Mouse (Mus musculus) heart, embryonic 14.5 days (tissue): ENCODE measurements around the gene Cmtm1. TPM values are rescaled to one million over a fixed set of nuclear protein-coding genes. Genes with fewer than 3 reads are reported as not detected.
"Not testable (repeated sequence)": the region's sequence is repeated elsewhere in the genome, so short reads cannot be mapped to it uniquely, and the experiment has no call there.

Source experiments
- ATAC-seq: fragments of 200-750 bp; cut with Nextera tagmentation; 2 replicates; pipeline ENCODE4 v1.8.0; 2017; ENCODE audit warnings: low read depth, moderate TSS enrichment; ENCODE audit not compliant: insufficient number of reproducible peaks, insufficient read depth, low FRiP score
- H3K27ac ChIP-seq, 2 experiments: fragments of 200-500 bp in 1 of 2; fragments of 300-500 bp in 1 of 2; sonication (generic) in 1 of 2; replicated peaks in 1 of 2; 2 replicates each; pipeline ENCODE4 v1.5.1; 2012 to 2014; ENCODE audit warnings: low read depth in 2 of 2, low read length in 2 of 2, control low read depth in 1 of 2, mild to moderate bottlenecking in 1 of 2, mixed read lengths in 1 of 2; ENCODE audit not compliant: control insufficient read depth in 1 of 2, insufficient read depth in 1 of 2
- H3K27me3 ChIP-seq: fragments of 300-500 bp; sonication (generic); 2 replicates; pipeline ENCODE4 v1.6.1; 2014; ENCODE audit warnings: mild to moderate bottlenecking, low read length, control low read depth; ENCODE audit not compliant: control insufficient read depth, insufficient read depth
- H3K36me3 ChIP-seq: fragments of 300-500 bp; sonication (generic); 2 replicates; pipeline ENCODE4 v1.6.1; 2014; ENCODE audit warnings: mild to moderate bottlenecking, control low read depth, low read length, mixed read lengths; ENCODE audit not compliant: control insufficient read depth, insufficient read depth
- H3K4me1 ChIP-seq, 2 experiments: fragments of 200-500 bp in 1 of 2; fragments of 300-500 bp in 1 of 2; sonication (generic) in 1 of 2; 2 replicates each; pipeline ENCODE4 v1.6.1; 2012 to 2014; ENCODE audit warnings: low read length in 2 of 2, control low read depth in 1 of 2, mixed read lengths in 1 of 2; ENCODE audit not compliant: control insufficient read depth in 2 of 2, insufficient read depth in 2 of 2
- H3K4me2 ChIP-seq: fragments of 300-500 bp; sonication (generic); 2 replicates; pipeline ENCODE4 v1.6.1; 2014; ENCODE audit warnings: mild to moderate bottlenecking, low read length
- H3K4me3 ChIP-seq, 2 experiments: fragments of 200-500 bp in 1 of 2; fragments of 300-500 bp in 1 of 2; sonication (generic) in 1 of 2; 2 replicates each; pipeline ENCODE4 v1.5.1; 2012 to 2014; ENCODE audit warnings: low read length in 2 of 2, mild to moderate bottlenecking in 2 of 2, control low read depth in 1 of 2, low read depth in 1 of 2, moderate library complexity in 1 of 2; ENCODE audit not compliant: control insufficient read depth in 1 of 2, insufficient read depth in 1 of 2
- H3K9ac ChIP-seq: fragments of 300-500 bp; sonication (generic); 2 replicates; pipeline ENCODE4 v1.6.1; 2014; ENCODE audit warnings: mild to moderate bottlenecking, low read length
- H3K9me3 ChIP-seq: fragments of 300-500 bp; sonication (generic); 2 replicates; pipeline ENCODE4 v1.6.1; 2016; ENCODE audit warnings: low read length, control low read depth; ENCODE audit not compliant: control insufficient read depth
- WGBS: fragments of 180-500 bp; shearing (Covaris S2); extraction: QIAGEN DNeasy Blood & Tissue Kit; methylation state at CpG from one replicate; pipeline ENCODE4 v1.1.7; 2014; 5-methylcytosine and 5-hydroxymethylcytosine counted together
- polyA plus RNA-seq: library from polyadenylated mRNA; unstranded; fragments of >200 nt; fragmentation: Nextera tagmentation; extraction: Ambion mirVana; gene quantifications from 2 replicates; pipeline ENCODE4 v1.2.1, GENCODE M21; 2014

Cmtm1 gene
- polyA plus RNA-seq, 1 experiment from 2014 or later = not detected

DNA sequence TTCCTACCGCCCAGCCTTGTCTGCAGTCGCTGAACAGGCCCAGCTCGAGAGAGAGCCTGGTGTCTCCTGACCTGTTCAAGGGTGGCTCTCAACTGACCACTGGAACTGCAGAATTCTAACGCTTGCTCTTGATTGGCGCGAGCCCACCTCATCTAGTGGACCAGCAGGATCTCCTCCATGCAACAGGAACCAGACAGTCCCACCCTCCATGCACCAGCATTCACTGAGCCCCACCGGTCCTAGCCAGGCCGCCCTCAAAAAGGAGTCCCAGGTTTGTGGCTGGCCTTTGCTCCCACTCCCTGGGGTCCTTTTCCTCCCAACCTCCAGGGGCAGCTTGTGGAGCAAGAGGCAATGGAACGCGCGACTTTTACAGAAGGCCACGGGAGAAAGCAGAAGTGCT, 16.9 kb downstream of the Cmtm1 start, which contains the start of gene Cmtm2a:
Cmtm2a (minus strand) TSS at position 101 of the 400 bp plus-strand sequence.
- not testable (repeated sequence) for H3K9ac ChIP-seq, H3K4me1 ChIP-seq, H3K27me3 ChIP-seq, H3K9me3 ChIP-seq, H3K36me3 ChIP-seq, ATAC-seq, H3K27ac ChIP-seq, H3K4me2 ChIP-seq, H3K4me3 ChIP-seq
- WGBS = 79% methylated on average over 9 of the region's 12 CpGs

DNA sequence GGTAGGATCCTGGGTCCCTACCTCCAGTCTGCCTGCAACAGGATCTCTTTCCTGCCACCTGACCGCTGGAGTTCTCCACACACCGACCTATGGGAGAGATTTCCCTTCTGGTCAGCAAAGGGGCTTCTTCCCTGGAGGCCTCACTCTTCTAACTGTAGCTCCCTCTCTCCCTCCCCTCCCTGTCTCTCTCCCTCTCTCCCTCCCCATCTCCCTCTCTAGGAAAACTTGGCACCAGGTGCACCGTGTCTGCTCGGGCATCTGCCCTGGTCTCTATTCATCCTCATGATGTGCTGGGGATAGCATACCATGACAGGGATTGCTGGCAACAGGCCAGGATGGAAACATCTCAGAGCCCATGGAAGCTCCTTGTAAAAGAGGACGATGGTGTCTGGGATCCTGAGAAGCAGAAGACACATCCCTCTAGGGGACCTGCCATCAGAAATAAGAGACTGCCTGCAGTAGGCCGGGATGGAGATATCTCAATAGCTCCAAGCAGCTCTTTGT, 41.0 kb downstream of the Cmtm1 start:
- H3K4me2 ChIP-seq = no peak overlapping the region
- no peak overlapping the region for H3K27ac ChIP-seq
- ATAC-seq = peak; percentile 35; the same call in 1 of the 2 replicates
- no peaks in the 10 kb centered on the region for H3K9me3 ChIP-seq
- no peak overlapping the region for H3K4me3 ChIP-seq
- no peak overlapping the region for H3K9ac ChIP-seq
- no peaks in the 10 kb centered on the region for H3K36me3 ChIP-seq
- no peaks in the 10 kb centered on the region for H3K4me1 ChIP-seq
- H3K27me3 ChIP-seq = no peaks in the 10 kb centered on the region
- WGBS = 81% methylated on average over 6 of the region's 6 CpGs

DNA sequence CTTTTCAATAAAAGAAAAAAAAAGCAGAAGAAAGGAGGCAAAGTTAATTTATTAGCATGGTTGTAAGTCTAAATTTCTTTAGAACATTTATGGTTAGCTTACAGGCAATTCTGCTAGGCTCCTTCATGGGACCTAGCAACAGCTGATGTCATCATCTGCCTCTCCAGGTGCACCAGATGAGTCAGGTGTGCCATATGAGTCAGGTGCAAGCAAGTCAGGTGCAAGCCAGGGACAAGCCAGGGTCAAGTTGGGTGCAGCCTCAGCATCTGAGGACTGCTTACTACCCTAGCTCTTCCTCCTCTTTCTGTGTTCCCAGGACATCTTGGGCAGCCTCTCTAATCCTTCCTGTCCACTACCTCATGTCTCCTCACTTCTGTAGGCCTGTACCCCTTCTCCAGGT, 41.6 kb downstream of the Cmtm1 start:
- Histone ChIP-seq H3K4me3 (no peak overlapping the region), H3K36me3 (peaks cover 4% of the 10 kb centered on the region; the same call in 1 of the 2 replicates), H3K4me2 (no peak overlapping the region), H3K4me1 (no peaks in the 10 kb centered on the region), H3K9me3 (no peaks in the 10 kb centered on the region), H3K27me3 (no peaks in the 10 kb centered on the region), H3K9ac (no peak overlapping the region), H3K27ac (no peak overlapping the region)
- no peak for ATAC-seq

DNA sequence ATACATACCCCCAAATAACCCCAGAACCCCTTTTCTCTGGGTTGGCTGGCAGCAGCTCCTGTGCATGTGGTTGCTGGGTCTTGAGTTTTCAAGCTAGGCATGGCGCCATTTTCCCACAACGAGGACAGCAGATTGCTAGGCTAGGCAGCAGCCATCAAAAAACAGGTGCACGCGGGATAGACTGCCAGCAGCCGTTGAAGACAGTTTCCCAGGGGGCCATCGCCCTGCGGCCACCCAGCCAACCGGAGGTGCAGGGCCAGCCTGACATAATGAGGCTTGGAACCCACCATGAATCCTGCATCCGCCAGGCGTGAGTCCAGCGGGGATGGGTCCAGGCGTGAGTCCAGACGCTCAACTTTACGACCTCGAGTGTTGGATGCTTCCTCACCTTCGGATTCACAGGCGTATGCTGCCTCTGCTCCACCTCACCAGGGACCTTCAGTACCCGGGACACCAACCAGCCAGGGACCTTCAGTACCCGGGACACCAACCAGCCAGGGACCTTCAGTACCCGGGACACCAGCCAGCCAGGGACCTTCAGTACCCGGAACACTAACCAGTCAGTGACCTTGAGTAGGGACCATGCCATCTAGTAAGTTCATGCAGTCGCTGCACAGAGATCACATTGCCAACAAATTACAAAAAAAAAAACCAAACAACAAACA, 45.5 kb downstream of the Cmtm1 start:
- not testable (repeated sequence) for H3K36me3 ChIP-seq, H3K27me3 ChIP-seq, ATAC-seq, H3K4me3 ChIP-seq, H3K27ac ChIP-seq, H3K9me3 ChIP-seq, H3K9ac ChIP-seq, H3K4me2 ChIP-seq, H3K4me1 ChIP-seq
- WGBS = 93% methylated on average over 22 of the region's 22 CpGs

DNA sequence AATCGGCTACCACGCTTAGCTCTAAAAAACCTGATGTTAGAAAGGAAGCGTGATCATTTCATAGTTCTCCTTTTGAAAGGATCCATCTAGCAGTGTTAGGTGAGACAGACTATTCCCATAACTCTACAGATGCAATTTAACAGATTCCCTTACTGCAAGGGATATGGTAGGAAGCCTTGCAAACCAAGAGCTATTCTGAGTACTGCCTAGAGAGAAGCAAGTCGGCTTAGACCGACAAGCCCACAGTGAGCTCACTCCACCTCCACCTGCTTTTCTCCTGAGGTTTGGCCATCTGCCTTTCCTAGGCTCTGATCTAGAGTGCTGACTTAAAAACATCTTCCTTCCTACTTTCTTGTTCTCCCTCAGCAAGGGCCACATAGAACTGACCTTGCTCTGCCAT, 48.1 kb downstream of the Cmtm1 start:
- ATAC-seq, H3K4me1 ChIP-seq, H3K9me3 ChIP-seq, H3K27ac ChIP-seq, H3K4me2 ChIP-seq, H3K27me3 ChIP-seq, H3K4me3 ChIP-seq, H3K9ac ChIP-seq: not testable (repeated sequence)
- H3K36me3 ChIP-seq = peaks cover 26% of the 10 kb centered on the region
- whole genome bisulfite sequencing = 92% methylated on average over 5 of the region's 5 CpGs

DNA sequence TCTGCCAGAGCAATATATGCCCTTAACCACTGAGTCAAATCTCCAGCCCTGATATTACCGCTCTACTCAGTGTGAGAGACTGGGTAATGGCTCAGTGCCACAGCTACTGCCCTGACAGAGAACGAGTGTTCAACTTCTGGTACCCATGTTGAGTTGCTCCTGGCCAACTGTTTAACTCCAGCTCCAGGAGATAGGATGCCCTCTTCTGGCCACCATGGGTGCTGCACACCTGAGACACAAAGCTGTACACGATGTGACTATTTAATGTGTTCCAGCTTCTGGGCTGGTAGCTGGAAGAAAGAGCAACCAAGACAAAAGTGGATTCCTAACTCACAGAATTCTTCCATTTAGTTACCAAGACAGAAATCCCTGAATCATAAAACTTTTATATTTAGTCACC, 56.9 kb downstream of the Cmtm1 start:
- no peak overlapping the region for H3K4me2 ChIP-seq
- H3K9me3 ChIP-seq = no peaks in the 10 kb centered on the region
- WGBS = 91% methylated on average over 3 of the region's 3 CpGs

GRCm38 (mm10) chr8:104251461-104251860, 58.5 kb downstream of the Cmtm1 start:
- under 1% methylated on average over 7 of the region's 7 CpGs for WGBS
- no peaks in the 10 kb centered on the region for H3K9me3 ChIP-seq
- H3K4me1 ChIP-seq = peaks cover 10 to 20% of the 10 kb centered on the region in 2 experiments
- H3K36me3 ChIP-seq = no peaks in the 10 kb centered on the region
- peak overlapping the region; percentile 91 for H3K4me2 ChIP-seq
- ATAC-seq = no peak
- H3K27ac ChIP-seq = no peak overlapping the region
- peak overlapping the region; percentile 68 to 74 for H3K4me3 ChIP-seq
- peak overlapping the region; percentile 78 for H3K9ac ChIP-seq
- no peaks in the 10 kb centered on the region for H3K27me3 ChIP-seq

More for the DNA sequence above, 56.9 kb downstream of the Cmtm1 start:
- Histone ChIP-seq H3K27ac (no peak overlapping the region), H3K4me1 (peaks cover 2 to 6% of the 10 kb centered on the region in 2 experiments; a peak in 2 of 4 replicates), H3K9ac (no peak overlapping the region), H3K27me3 (no peaks in the 10 kb centered on the region), H3K36me3 (peaks cover 9% of the 10 kb centered on the region), H3K4me3 (no peak overlapping the region)
- no peak for ATAC-seq
